Mouse (Mus musculus) ES-CJ7 (cell line): ENCODE data around the gene Rpgrip1.

ENCODE experiments used
- DNase-seq: peaks from one replicate; pipeline ENCODE4 v3.0.0; 2011; ENCODE audit warnings: low read depth, low spot score

Gene Rpgrip1

GRCm38 (mm10) chr14:52118823-52119608 is 8.5 kb downstream of the Rpgrip1 start:
- peak; percentile 84 for DNase-seq

- no peak for DNase-seq
Measured at GRCm38 (mm10) chr14:52120169-52120568, 9.7 kb downstream of the Rpgrip1 start.

- DNase-seq = peak; percentile 50
Measured at GRCm38 (mm10) chr14:52123918-52124317, 13.4 kb downstream of the Rpgrip1 start.

GRCm38 (mm10) chr14:52124636-52125035 is 14.1 kb downstream of the Rpgrip1 start:
- DNase-seq = no peak

GRCm38 (mm10) chr14:52133584-52133983 is 23.1 kb downstream of the Rpgrip1 start:
- no peak for DNase-seq

GRCm38 (mm10) chr14:52140577-52141444 is 30.3 kb downstream of the Rpgrip1 start:
- no peak for DNase-seq

- DNase-seq = no peak
Measured at GRCm38 (mm10) chr14:52141445-52142127, 31.1 kb downstream of the Rpgrip1 start.

GRCm38 (mm10) chr14:52144165-52144564 is 33.7 kb downstream of the Rpgrip1 start:
- DNase-seq = no peak

- peak; percentile 72 for DNase-seq
Measured at GRCm38 (mm10) chr14:52146540-52146939, 36.0 kb downstream of the Rpgrip1 start.

- DNase-seq = no peak
Measured at GRCm38 (mm10) chr14:52149888-52150287, 39.4 kb downstream of the Rpgrip1 start.

GRCm38 (mm10) chr14:52152179-52152578 is 41.7 kb downstream of the Rpgrip1 start:
- DNase-seq = no peak

- no peak for DNase-seq
Measured at GRCm38 (mm10) chr14:52152613-52153012, 42.1 kb downstream of the Rpgrip1 start.

GRCm38 (mm10) chr14:52155008-52155407 is 44.5 kb downstream of the Rpgrip1 start:
- DNase-seq = no peak

GRCm38 (mm10) chr14:52160911-52161310 is 50.4 kb downstream of the Rpgrip1 start:
- DNase-seq = no peak

- DNase-seq = no peak
Measured at GRCm38 (mm10) chr14:52166571-52166970, 56.1 kb downstream of the Rpgrip1 start.

GRCm38 (mm10) chr14:52188788-52189187 is 78.3 kb downstream of the Rpgrip1 start:
- no peak for DNase-seq

GRCm38 (mm10) chr14:52189519-52189918 is 79.0 kb downstream of the Rpgrip1 start:
- DNase-seq = no peak

- peak; percentile 76 for DNase-seq
Measured at GRCm38 (mm10) chr14:52190740-52191359, 80.3 kb downstream of the Rpgrip1 start.

- peak; percentile 75 for DNase-seq
Measured at GRCm38 (mm10) chr14:52195691-52196090, 85.2 kb downstream of the Rpgrip1 start.

- peak; percentile 23 for DNase-seq
Measured at GRCm38 (mm10) chr14:52196230-52197155, 86.0 kb downstream of the Rpgrip1 start.
